Mouse (Mus musculus): Measurements from ENCODE around the gene Zfp775. TPM values are rescaled to one million over a fixed set of nuclear protein-coding genes. Genes with fewer than 3 reads are reported as not detected.

Gene Zfp775
- polyA plus RNA-seq, 1 experiment from 2014 or later = 9.8 TPM

- Histone ChIP-seq H3K4me1 (no peaks in the 10 kb centered on the region), H3K9me3 (no peaks in the 10 kb centered on the region), H3K9ac (no peak overlapping the region), H3K27me3 (peaks cover 12% of the 10 kb centered on the region), H3K4me2 (no peak overlapping the region), H3K36me3 (no peaks in the 10 kb centered on the region), H3K4me3 (no peak overlapping the region), H3K27ac (no peak overlapping the region)
- ATAC-seq (ENCODE audit: insufficient number of reproducible peaks, insufficient read depth, low FRiP score, low TSS enrichment, low read depth) = no peak
- WGBS = 86% methylated on average over 2 of the region's 2 CpGs
Measured at GRCm38 (mm10) chr6:48635105-48635504, 33.2 kb downstream of the Zfp775 start.

GRCm38 (mm10) chr6:48636515-48636914, 34.7 kb downstream of the Zfp775 start:
- no peaks in the 10 kb centered on the region for H3K4me1 ChIP-seq
- ATAC-seq (ENCODE audit: insufficient number of reproducible peaks, insufficient read depth, low FRiP score, low TSS enrichment, low read depth) = no peak
- no peak overlapping the region for H3K27ac ChIP-seq
- 31% methylated on average over 6 of the region's 6 CpGs for WGBS
- no peak overlapping the region for H3K4me3 ChIP-seq
- H3K36me3 ChIP-seq = no peaks in the 10 kb centered on the region
- H3K4me2 ChIP-seq = no peak overlapping the region
- no peaks in the 10 kb centered on the region for H3K9me3 ChIP-seq
- peaks cover 3% of the 10 kb centered on the region; the same call in 1 of the 2 replicates for H3K27me3 ChIP-seq
- no peak overlapping the region for H3K9ac ChIP-seq

GRCm38 (mm10) chr6:48637811-48638500, 36.1 kb downstream of the Zfp775 start:
- Histone ChIP-seq H3K4me1 (no peaks in the 10 kb centered on the region), H3K4me3 (no peak overlapping the region), H3K4me2 (no peak overlapping the region), H3K27ac (no peak overlapping the region), H3K9ac (no peak overlapping the region), H3K36me3 (no peaks in the 10 kb centered on the region), H3K9me3 (no peaks in the 10 kb centered on the region), H3K27me3 (no peaks in the 10 kb centered on the region)
- WGBS = 64% methylated on average over 6 of the region's 6 CpGs
- ATAC-seq (ENCODE audit: insufficient number of reproducible peaks, insufficient read depth, low FRiP score, low TSS enrichment, low read depth) = no peak

GRCm38 (mm10) chr6:48638553-48638952, 36.7 kb downstream of the Zfp775 start:
- no peak for ATAC-seq (ENCODE audit: insufficient number of reproducible peaks, insufficient read depth, low FRiP score, low TSS enrichment, low read depth)
- Histone ChIP-seq H3K4me1 (no peaks in the 10 kb centered on the region), H3K27me3 (no peaks in the 10 kb centered on the region), H3K4me3 (no peak overlapping the region), H3K27ac (no peak overlapping the region), H3K9ac (no peak overlapping the region), H3K4me2 (no peak overlapping the region), H3K36me3 (no peaks in the 10 kb centered on the region), H3K9me3 (no peaks in the 10 kb centered on the region)
- WGBS = 72% methylated on average over 2 of the region's 2 CpGs

GRCm38 (mm10) chr6:48641391-48641790, 39.5 kb downstream of the Zfp775 start:
- Histone ChIP-seq H3K4me2 (no peak overlapping the region), H3K4me1 (no peaks in the 10 kb centered on the region), H3K27me3 (no peaks in the 10 kb centered on the region; the same call in 1 of the 2 replicates), H3K9ac (no peak overlapping the region), H3K36me3 (no peaks in the 10 kb centered on the region), H3K4me3 (no peak overlapping the region), H3K9me3 (no peaks in the 10 kb centered on the region), H3K27ac (no peak overlapping the region)
- no peak for ATAC-seq (ENCODE audit: insufficient number of reproducible peaks, insufficient read depth, low FRiP score, low TSS enrichment, low read depth)
- 70% methylated on average over 6 of the region's 6 CpGs for WGBS

GRCm38 (mm10) chr6:48642764-48643292, 41.0 kb downstream of the Zfp775 start:
- H3K27ac ChIP-seq = no peak overlapping the region
- H3K27me3 ChIP-seq = no peaks in the 10 kb centered on the region; the same call in 1 of the 2 replicates
- H3K4me3 ChIP-seq = no peak overlapping the region
- no peaks in the 10 kb centered on the region for H3K9me3 ChIP-seq
- ATAC-seq (ENCODE audit: insufficient number of reproducible peaks, insufficient read depth, low FRiP score, low TSS enrichment, low read depth) = no peak
- H3K9ac ChIP-seq = no peak overlapping the region
- H3K4me2 ChIP-seq = no peak overlapping the region
- H3K4me1 ChIP-seq = no peaks in the 10 kb centered on the region
- 24% methylated on average over 4 of the region's 4 CpGs for WGBS
- no peaks in the 10 kb centered on the region for H3K36me3 ChIP-seq

GRCm38 (mm10) chr6:48645660-48646308, 43.9 kb downstream of the Zfp775 start:
- WGBS = 13% methylated on average over 12 of the region's 12 CpGs
- Histone ChIP-seq H3K27ac (no peak overlapping the region), H3K4me2 (no peak overlapping the region), H3K9ac (no peak overlapping the region), H3K27me3 (no peaks in the 10 kb centered on the region; the same call in 1 of the 2 replicates), H3K9me3 (no peaks in the 10 kb centered on the region), H3K4me1 (no peaks in the 10 kb centered on the region), H3K36me3 (no peaks in the 10 kb centered on the region), H3K4me3 (no peak overlapping the region)
- no peak for ATAC-seq (ENCODE audit: insufficient number of reproducible peaks, insufficient read depth, low FRiP score, low TSS enrichment, low read depth)

- ATAC-seq (ENCODE audit: insufficient number of reproducible peaks, insufficient read depth, low FRiP score, low TSS enrichment, low read depth) = no peak
- WGBS = 82% methylated on average over 4 of the region's 4 CpGs
- no peaks in the 10 kb centered on the region for H3K36me3 ChIP-seq
- H3K4me3 ChIP-seq = no peak overlapping the region
- H3K9me3 ChIP-seq = no peaks in the 10 kb centered on the region
- no peak overlapping the region for H3K4me2 ChIP-seq
- H3K27me3 ChIP-seq = no peaks in the 10 kb centered on the region; the same call in 1 of the 2 replicates
- no peaks in the 10 kb centered on the region for H3K4me1 ChIP-seq
- no peak overlapping the region for H3K9ac ChIP-seq
- no peak overlapping the region for H3K27ac ChIP-seq
Measured at GRCm38 (mm10) chr6:48646309-48646690, 44.4 kb downstream of the Zfp775 start.

- Histone ChIP-seq H3K27me3 (no peaks in the 10 kb centered on the region; the same call in 1 of the 2 replicates), H3K9me3 (no peaks in the 10 kb centered on the region), H3K4me3 (no peak within 1 kb of the TSS), H3K9ac (no peak within 1 kb of the TSS), H3K36me3 (no peaks in the 10 kb centered on the region), H3K4me2 (no peak within 1 kb of the TSS), H3K4me1 (no peaks in the 10 kb centered on the region), H3K27ac (no peak within 1 kb of the TSS)
- WGBS = 49% methylated on average over 3 of the region's 3 CpGs
- ATAC-seq (ENCODE audit: insufficient number of reproducible peaks, insufficient read depth, low FRiP score, low TSS enrichment, low read depth) = no peak
Measured at GRCm38 (mm10) chr6:48646995-48647394, 45.1 kb downstream of the Zfp775 start, which contains the start of gene Gimap8. Gimap8 (plus strand) TSS chr6:48647234.

- ATAC-seq (ENCODE audit: insufficient number of reproducible peaks, insufficient read depth, low FRiP score, low TSS enrichment, low read depth) = no peak
- Histone ChIP-seq H3K27ac (no peak overlapping the region), H3K9me3 (no peaks in the 10 kb centered on the region), H3K4me3 (no peak overlapping the region), H3K36me3 (no peaks in the 10 kb centered on the region), H3K4me1 (no peaks in the 10 kb centered on the region), H3K27me3 (no peaks in the 10 kb centered on the region; the same call in 1 of the 2 replicates), H3K4me2 (no peak overlapping the region), H3K9ac (no peak overlapping the region)
- WGBS = 77% methylated on average over 2 of the region's 2 CpGs
Measured at GRCm38 (mm10) chr6:48647611-48648010, 45.7 kb downstream of the Zfp775 start.

GRCm38 (mm10) chr6:48648779-48649178, 46.9 kb downstream of the Zfp775 start:
- H3K9ac ChIP-seq = no peak overlapping the region
- H3K4me2 ChIP-seq = no peak overlapping the region
- H3K36me3 ChIP-seq = no peaks in the 10 kb centered on the region
- no peaks in the 10 kb centered on the region for H3K9me3 ChIP-seq
- H3K27me3 ChIP-seq = no peaks in the 10 kb centered on the region; the same call in 1 of the 2 replicates
- H3K4me3 ChIP-seq = no peak overlapping the region
- no peaks in the 10 kb centered on the region for H3K4me1 ChIP-seq
- ATAC-seq (ENCODE audit: insufficient number of reproducible peaks, insufficient read depth, low FRiP score, low TSS enrichment, low read depth) = no peak
- WGBS = 89% methylated on average over 4 of the region's 4 CpGs
- no peak overlapping the region for H3K27ac ChIP-seq

GRCm38 (mm10) chr6:48650041-48650440, 48.2 kb downstream of the Zfp775 start:
- no peaks in the 10 kb centered on the region for H3K36me3 ChIP-seq
- no peak overlapping the region for H3K9ac ChIP-seq
- H3K4me2 ChIP-seq = no peak overlapping the region
- H3K4me3 ChIP-seq = no peak overlapping the region
- WGBS = 85% methylated on average over 9 of the region's 9 CpGs
- no peaks in the 10 kb centered on the region for H3K4me1 ChIP-seq
- no peak for ATAC-seq (ENCODE audit: insufficient number of reproducible peaks, insufficient read depth, low FRiP score, low TSS enrichment, low read depth)
- no peak overlapping the region for H3K27ac ChIP-seq
- H3K27me3 ChIP-seq = no peaks in the 10 kb centered on the region
- H3K9me3 ChIP-seq = no peaks in the 10 kb centered on the region

All from embryonic facial prominence, embryonic 13.5 days (tissue).